Mouse (Mus musculus) midbrain, postnatal 0 days (tissue): Measurements from ENCODE around the gene Thsd4. TPM values are rescaled to one million over a fixed set of nuclear protein-coding genes. Genes with fewer than 3 reads are reported as not detected.

ENCODE experiments used
- ATAC-seq: fragments of 200-750 bp; cut with Nextera tagmentation; 2 replicates; pipeline ENCODE4 v1.8.0; 2017; ENCODE audit warnings: moderate number of reproducible peaks, mild to moderate bottlenecking, moderate TSS enrichment, moderate library complexity; ENCODE audit not compliant: low FRiP score
- DNase-seq: peaks from one replicate; pipeline ENCODE4 v3.0.0-alpha.2; 2015; ENCODE audit warnings: low spot score
- H3K27ac ChIP-seq: fragments of 300-500 bp; sonication (generic); 2 replicates; pipeline ENCODE4 v1.5.1; 2014; ENCODE audit warnings: low read depth, mild to moderate bottlenecking, low read length, mixed read lengths
- H3K27me3 ChIP-seq: fragments of 300-500 bp; sonication (generic); 2 replicates; pipeline ENCODE4 v1.6.1; 2014; ENCODE audit warnings: low read length, control low read depth, mixed read lengths; ENCODE audit not compliant: insufficient read depth
- H3K36me3 ChIP-seq: fragments of 300-500 bp; sonication (generic); 2 replicates; pipeline ENCODE4 v1.6.1; 2014; ENCODE audit warnings: low read length, control low read depth, mixed read lengths; ENCODE audit not compliant: insufficient read depth
- H3K4me1 ChIP-seq: fragments of 300-500 bp; sonication (generic); 2 replicates; pipeline ENCODE4 v1.6.1; 2014; ENCODE audit warnings: mild to moderate bottlenecking, control low read depth, antibody characterized with exemption, low read length, mixed read lengths; ENCODE audit not compliant: insufficient read depth
- H3K4me2 ChIP-seq: fragments of 300-500 bp; sonication (generic); 2 replicates; pipeline ENCODE4 v1.6.1; 2014; ENCODE audit warnings: low read depth, mild to moderate bottlenecking, low read length, mixed read lengths; ENCODE audit not compliant: poor library complexity, severe bottlenecking
- H3K4me3 ChIP-seq: fragments of 300-500 bp; sonication (generic); 2 replicates; pipeline ENCODE4 v1.5.1; 2014; ENCODE audit warnings: low read depth, mild to moderate bottlenecking, low read length, moderate library complexity
- H3K9ac ChIP-seq: fragments of 300-500 bp; sonication (generic); replicated peaks from 2 replicates; pipeline ENCODE4 v1.6.1; 2014; ENCODE audit warnings: mild to moderate bottlenecking, low read length, moderate library complexity, mixed read lengths; ENCODE audit not compliant: poor library complexity, severe bottlenecking
- H3K9me3 ChIP-seq: fragments of 300-500 bp; sonication (generic); 2 replicates; pipeline ENCODE4 v1.6.1; 2016; ENCODE audit warnings: low read length, control low read depth
- CTCF ChIP-seq: IDR thresholded peaks from 2 replicates; pipeline ENCODE4 v1.5.1; 2016; ENCODE audit warnings: antibody characterized with exemption, mild to moderate bottlenecking
- WGBS: fragments of 180-500 bp; shearing (Covaris S2); extraction: QIAGEN DNeasy Blood & Tissue Kit; methylation state at CpG from one replicate; pipeline ENCODE4 v1.1.7; 2014; 5-methylcytosine and 5-hydroxymethylcytosine counted together
- polyA plus RNA-seq: library from polyadenylated mRNA; unstranded; fragments of >200 nt; fragmentation: Nextera tagmentation; extraction: Ambion mirVana; gene quantifications from 2 replicates; pipeline ENCODE4 v1.2.1, GENCODE M21; 2015
- total RNA-seq: library from RNA; depleted of rRNA; stranded (reverse); fragments of >200 nt; gene quantifications from 2 replicates; pipeline ENCODE4 v1.2.3, GENCODE M21; 2014

Thsd4 gene
- total and polyA plus RNA-seq, 2 experiments from 2014 or later: 4.8 to 23.6 TPM

GRCm38 (mm10) chr9:60407374-60407773 is 114.5 kb downstream of the Thsd4 start:
- ATAC-seq: no peak

GRCm38 (mm10) chr9:60405777-60406176 is 116.1 kb downstream of the Thsd4 start:
- Histone ChIP-seq H3K9ac (no peak overlapping the region), H3K4me2 (no peak overlapping the region), H3K36me3 (no peaks in the 10 kb centered on the region), H3K4me3 (no peak overlapping the region), H3K27me3 (no peaks in the 10 kb centered on the region), H3K4me1 (peaks cover 4% of the 10 kb centered on the region; the same call in 1 of the 2 replicates), H3K27ac (no peak overlapping the region), H3K9me3 (no peaks in the 10 kb centered on the region)
- DNase-seq (no peak), ATAC-seq (no peak)
- TF ChIP-seq CTCF: no peak
- WGBS: 68% methylated on average over 7 of the region's 7 CpGs

More at GRCm38 (mm10) chr9:60407374-60407773, 114.5 kb downstream of the Thsd4 start:
- no peak for TF ChIP-seq CTCF
- Histone ChIP-seq H3K27me3 (no peaks in the 10 kb centered on the region), H3K36me3 (no peaks in the 10 kb centered on the region), H3K9ac (no peak overlapping the region), H3K9me3 (no peaks in the 10 kb centered on the region), H3K4me1 (peaks cover 8% of the 10 kb centered on the region; the same call in 1 of the 2 replicates), H3K4me3 (no peak overlapping the region), H3K27ac (no peak overlapping the region), H3K4me2 (no peak overlapping the region)
- DNase-seq: peak; percentile 56
- 0% methylated on average over 1 of the region's 1 CpGs for WGBS

DNA sequence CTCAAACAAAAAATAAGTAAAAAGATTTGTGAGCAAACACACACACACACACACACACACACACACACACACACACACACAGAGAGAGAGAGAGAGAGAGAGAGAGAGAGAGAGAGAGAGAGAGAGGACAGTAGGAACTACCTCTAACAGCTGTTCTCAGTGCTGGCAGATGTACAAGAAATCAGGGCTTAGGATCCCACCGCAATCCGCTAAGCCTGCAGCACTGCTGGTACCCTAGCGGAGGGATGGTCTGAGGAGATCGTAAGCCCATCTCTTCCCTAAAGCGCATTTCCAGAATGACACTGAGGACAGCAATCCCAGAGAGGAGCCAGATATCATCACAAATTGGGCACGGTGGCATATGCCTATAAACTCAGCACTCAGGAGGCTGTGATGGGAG is 119.2 kb downstream of the Thsd4 start:
- H3K36me3 ChIP-seq: no peaks in the 10 kb centered on the region
- no peaks in the 10 kb centered on the region for H3K9me3 ChIP-seq
- no peaks in the 10 kb centered on the region for H3K27me3 ChIP-seq
- H3K27ac ChIP-seq: no peak overlapping the region
- no peak for TF ChIP-seq CTCF
- H3K4me1 ChIP-seq: peaks cover 4% of the 10 kb centered on the region; the same call in 1 of the 2 replicates
- ATAC-seq (no peak), DNase-seq (peak; percentile 35)
- H3K4me3 ChIP-seq: no peak overlapping the region
- no peak overlapping the region for H3K9ac ChIP-seq
- 90% methylated on average over 6 of the region's 6 CpGs for WGBS
- no peak overlapping the region for H3K4me2 ChIP-seq

- no peak overlapping the region for H3K4me2 ChIP-seq
- no peaks in the 10 kb centered on the region for H3K4me1 ChIP-seq
- no peak overlapping the region for H3K27ac ChIP-seq
- H3K27me3 ChIP-seq: no peaks in the 10 kb centered on the region
- 95% methylated on average over 8 of the region's 8 CpGs for WGBS
- DNase-seq (no peak), ATAC-seq (no peak)
- H3K36me3 ChIP-seq: no peaks in the 10 kb centered on the region
- no peak for TF ChIP-seq CTCF
- no peak overlapping the region for H3K9ac ChIP-seq
- no peaks in the 10 kb centered on the region for H3K9me3 ChIP-seq
- H3K4me3 ChIP-seq: no peak overlapping the region
Measured at GRCm38 (mm10) chr9:60400001-60400400, 121.8 kb downstream of the Thsd4 start.

DNA sequence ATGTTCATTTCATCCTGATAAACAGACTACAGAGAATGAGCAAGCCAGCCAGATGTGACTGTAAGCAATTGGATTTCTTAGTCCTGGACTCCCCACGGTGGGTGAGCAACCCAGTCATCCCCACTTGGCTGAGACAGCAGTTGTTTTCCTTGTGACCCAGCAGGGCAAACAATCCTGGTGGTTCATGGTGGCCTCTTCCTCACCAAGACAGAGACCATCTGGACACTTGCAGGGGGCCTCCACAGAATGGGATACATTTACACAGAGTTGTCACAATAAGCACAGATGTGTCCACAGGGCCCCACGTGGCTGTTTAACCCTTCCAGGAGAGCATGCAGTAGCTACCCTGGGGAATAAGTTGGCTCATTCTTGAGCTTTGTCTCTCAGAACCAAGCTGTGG is 123.8 kb downstream of the Thsd4 start:
- no peak for TF ChIP-seq CTCF
- 40% methylated on average over 2 of the region's 2 CpGs for WGBS
- no peak for ATAC-seq
- no peaks in the 10 kb centered on the region for H3K4me1 ChIP-seq
- peak; percentile 28 for DNase-seq
- no peaks in the 10 kb centered on the region for H3K36me3 ChIP-seq
- H3K9ac ChIP-seq: no peak overlapping the region
- H3K4me3 ChIP-seq: no peak overlapping the region
- H3K9me3 ChIP-seq: no peaks in the 10 kb centered on the region
- no peak overlapping the region for H3K27ac ChIP-seq
- no peak overlapping the region for H3K4me2 ChIP-seq
- H3K27me3 ChIP-seq: no peaks in the 10 kb centered on the region

GRCm38 (mm10) chr9:60396096-60396495 is 125.8 kb downstream of the Thsd4 start:
- DNase-seq (peak; percentile 37), ATAC-seq (no peak)
- no peak overlapping the region for H3K4me3 ChIP-seq
- no peaks in the 10 kb centered on the region for H3K9me3 ChIP-seq
- no peaks in the 10 kb centered on the region for H3K27me3 ChIP-seq
- H3K9ac ChIP-seq: no peak overlapping the region
- no peak overlapping the region for H3K4me2 ChIP-seq
- WGBS: 56% methylated on average over 3 of the region's 3 CpGs
- H3K36me3 ChIP-seq: no peaks in the 10 kb centered on the region
- no peaks in the 10 kb centered on the region for H3K4me1 ChIP-seq
- no peak for TF ChIP-seq CTCF
- H3K27ac ChIP-seq: no peak overlapping the region
